Mouse (Mus musculus): ENCODE results near the gene 4933405L10Rik.

4933405L10Rik gene

DNA sequence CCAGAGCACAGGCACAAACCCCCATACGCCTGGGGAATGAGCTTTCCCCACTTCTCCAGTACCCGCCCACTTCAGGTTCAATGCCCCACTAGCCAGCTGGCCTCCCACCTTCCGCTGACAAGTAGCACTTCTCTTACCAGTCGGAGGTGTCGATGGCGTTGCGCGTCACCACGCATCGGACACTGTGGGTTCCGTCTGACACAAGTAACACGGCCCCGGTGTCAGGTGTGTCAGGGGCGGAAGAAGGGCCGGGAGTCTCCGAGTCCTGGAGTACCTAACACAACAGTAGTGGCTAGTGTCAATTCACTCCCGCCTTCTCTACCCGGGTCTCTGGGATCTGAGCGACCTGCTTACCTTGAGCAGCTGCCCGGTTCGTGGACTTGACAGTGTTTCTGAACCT lies 6.9 kb upstream of the 4933405L10Rik start:
- in situ Hi-C loops (cut with MboI, MseI) = no loop called here

GRCm38 (mm10) chr8:105700966-105701824 lies 6.3 kb upstream of the 4933405L10Rik start, which contains the start of the genes Acd and Pard6a:
Acd (minus strand) TSS chr8:105701102.
Pard6a (plus strand) TSS chr8:105701148.
- in situ Hi-C loops (cut with MboI, MseI) = no loop called here

GRCm38 (mm10) chr8:105702001-105702401 lies 5.5 kb upstream of the 4933405L10Rik start:
- in situ Hi-C loops (cut with MboI, MseI) = no loop called here

GRCm38 (mm10) chr8:105702731-105703415 lies 4.6 kb upstream of the 4933405L10Rik start:
- in situ Hi-C loops (cut with MboI, MseI) = no loop called here

DNA sequence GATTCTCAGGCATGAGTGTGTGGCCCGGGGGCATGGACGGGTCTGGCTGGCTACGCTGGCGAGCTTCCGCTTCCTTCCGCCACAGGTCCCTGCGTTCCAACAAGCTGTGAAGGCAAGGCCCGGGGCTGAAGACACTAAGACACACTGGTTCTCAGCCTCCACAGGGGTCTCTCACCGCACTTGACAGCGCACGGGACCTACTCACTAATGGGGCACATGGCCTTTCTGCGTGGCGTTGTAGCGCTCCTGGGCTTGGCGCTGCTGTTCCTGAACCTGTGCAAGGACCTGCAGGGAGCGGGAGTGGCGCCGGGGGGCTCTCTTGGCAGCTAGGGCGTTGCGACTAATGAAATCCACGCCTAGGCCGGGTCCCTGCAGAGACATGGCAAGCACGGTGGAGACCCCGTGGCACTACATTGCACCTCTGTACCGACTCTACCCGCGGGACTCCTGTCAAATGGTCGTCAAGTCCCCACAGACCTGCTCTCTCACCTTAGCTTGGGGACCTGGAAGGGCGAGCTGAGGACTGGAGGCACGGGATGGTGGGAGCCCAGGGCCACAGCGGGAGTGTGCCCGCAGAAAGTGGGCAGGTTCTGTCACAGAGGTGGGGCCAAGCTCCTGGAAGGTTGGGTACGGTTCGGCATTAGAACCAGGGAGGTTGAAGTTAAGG lies 3.2 kb upstream of the 4933405L10Rik start:
- in situ Hi-C loops (cut with MboI, MseI) = no loop called here

DNA sequence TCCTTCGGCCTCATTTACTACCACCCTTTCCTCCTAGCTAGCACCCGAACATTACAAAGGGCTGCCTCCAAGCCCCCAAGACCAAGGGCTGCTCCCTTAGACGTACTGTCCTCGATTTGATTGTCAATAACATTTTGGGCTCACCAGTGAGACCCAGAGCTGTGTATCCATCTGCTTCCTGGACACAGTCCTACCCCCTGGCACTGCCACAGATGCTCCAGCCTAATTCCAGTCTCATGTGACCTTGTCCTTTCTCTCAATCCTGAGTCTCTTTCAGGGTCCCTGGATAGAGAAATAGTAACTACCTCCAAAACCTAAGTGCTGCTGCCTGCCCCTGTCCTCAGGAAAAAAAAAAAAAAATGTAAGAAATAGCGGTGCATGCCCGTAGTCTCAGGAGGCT lies 2.5 kb upstream of the 4933405L10Rik start:
- in situ Hi-C loops (cut with MboI, MseI) = no loop called here

DNA sequence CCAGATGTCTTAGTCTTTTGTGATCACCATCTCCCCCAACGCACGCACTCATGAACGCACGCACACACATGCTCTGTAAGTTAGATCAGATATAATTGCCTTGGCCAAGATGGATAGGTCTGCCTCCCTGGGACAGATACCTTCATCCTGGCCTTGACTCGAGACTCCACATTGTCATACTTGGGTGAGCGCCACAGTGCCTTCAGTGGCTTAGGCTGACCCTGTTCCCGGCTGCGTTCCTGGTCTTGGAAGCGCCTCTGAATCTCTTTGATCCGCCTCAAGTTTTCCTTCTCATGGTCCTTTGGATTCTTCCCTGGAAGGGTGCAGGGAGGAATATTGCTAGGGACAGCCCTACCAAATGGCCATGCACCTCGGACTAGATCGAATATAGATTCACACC lies 1.0 kb upstream of the 4933405L10Rik start:
- in situ Hi-C loops (cut with MboI, MseI) = no loop called here

GRCm38 (mm10) chr8:105708675-105709074 lies 1.2 kb downstream of the 4933405L10Rik start:
- in situ Hi-C loops (cut with MboI, MseI) = no loop called here

- in situ Hi-C loops (cut with MboI, MseI) = no loop called here
These were observed 1.9 kb downstream of the 4933405L10Rik start for GRCm38 (mm10) chr8:105709317-105709716.

- in situ Hi-C loops (cut with MboI, MseI) = loop anchor here (5.0 kb wide), 3 partner anchors 70 to 225 kb away; partner anchors contain the start of genes Ctrl (in 1 of the 2) and Psmb10 (in 1 of the 2)
These were observed 4.8 kb downstream of the 4933405L10Rik start for GRCm38 (mm10) chr8:105712286-105712685.

- in situ Hi-C loops (cut with MboI, MseI) = loop anchor here (5.0 kb wide), 3 partner anchors 68 to 223 kb away; partner anchors contain the start of genes Ctrl (in 1 of the 2) and Psmb10 (in 1 of the 2)
These were observed 6.7 kb downstream of the 4933405L10Rik start for GRCm38 (mm10) chr8:105714139-105714538.

GRCm38 (mm10) chr8:105715042-105715441 lies 7.6 kb downstream of the 4933405L10Rik start:
- in situ Hi-C loops (cut with MboI, MseI) = no loop called here

- in situ Hi-C loops (cut with MboI, MseI) = no loop called here
These were observed 9.0 kb downstream of the 4933405L10Rik start for GRCm38 (mm10) chr8:105716302-105716945.

DNA sequence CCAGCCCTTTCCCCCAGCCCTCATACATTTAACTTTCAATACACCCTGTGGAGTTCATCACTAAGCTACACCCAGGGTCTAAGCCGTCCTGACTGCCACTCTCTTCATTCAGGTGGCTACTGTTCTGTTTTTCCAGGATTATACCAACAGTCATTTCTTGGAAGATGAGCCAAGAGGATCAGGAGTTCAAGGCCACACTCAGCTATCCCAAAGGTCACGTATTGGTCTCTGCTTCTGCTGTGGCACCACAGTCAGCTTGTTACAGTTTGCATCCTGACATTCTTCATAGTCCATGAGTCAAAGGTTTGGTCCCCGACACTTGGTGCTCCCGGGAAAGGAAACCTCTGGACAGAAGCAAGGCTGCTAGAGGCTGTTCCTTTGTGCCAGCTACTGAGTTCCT lies 12.2 kb downstream of the 4933405L10Rik start:
- in situ Hi-C loops (cut with MboI, MseI) = no loop called here

DNA sequence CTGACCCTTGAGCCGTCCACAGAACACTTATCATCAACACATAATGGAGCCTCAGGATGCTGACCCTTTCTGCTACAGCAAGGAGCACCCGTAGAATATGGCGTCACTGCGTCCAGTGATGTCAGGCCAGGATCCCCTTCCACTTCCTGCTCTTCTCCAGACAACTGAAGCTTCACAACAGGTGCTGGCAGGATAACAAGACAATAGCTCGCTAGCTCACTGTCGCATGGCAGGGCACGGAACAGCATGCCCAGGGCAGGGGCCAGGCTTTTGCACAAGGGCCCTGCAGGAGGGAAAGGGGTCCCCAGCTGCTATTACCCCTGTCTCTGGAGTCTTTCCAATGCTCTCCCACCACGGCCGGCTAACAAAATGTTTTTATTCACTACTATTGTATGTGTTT lies 15.4 kb downstream of the 4933405L10Rik start:
- in situ Hi-C loops (cut with MboI, MseI) = no loop called here

GRCm38 (mm10) chr8:105725726-105726125 lies 18.3 kb downstream of the 4933405L10Rik start:
- in situ Hi-C loops (cut with MboI, MseI) = no loop called here

DNA sequence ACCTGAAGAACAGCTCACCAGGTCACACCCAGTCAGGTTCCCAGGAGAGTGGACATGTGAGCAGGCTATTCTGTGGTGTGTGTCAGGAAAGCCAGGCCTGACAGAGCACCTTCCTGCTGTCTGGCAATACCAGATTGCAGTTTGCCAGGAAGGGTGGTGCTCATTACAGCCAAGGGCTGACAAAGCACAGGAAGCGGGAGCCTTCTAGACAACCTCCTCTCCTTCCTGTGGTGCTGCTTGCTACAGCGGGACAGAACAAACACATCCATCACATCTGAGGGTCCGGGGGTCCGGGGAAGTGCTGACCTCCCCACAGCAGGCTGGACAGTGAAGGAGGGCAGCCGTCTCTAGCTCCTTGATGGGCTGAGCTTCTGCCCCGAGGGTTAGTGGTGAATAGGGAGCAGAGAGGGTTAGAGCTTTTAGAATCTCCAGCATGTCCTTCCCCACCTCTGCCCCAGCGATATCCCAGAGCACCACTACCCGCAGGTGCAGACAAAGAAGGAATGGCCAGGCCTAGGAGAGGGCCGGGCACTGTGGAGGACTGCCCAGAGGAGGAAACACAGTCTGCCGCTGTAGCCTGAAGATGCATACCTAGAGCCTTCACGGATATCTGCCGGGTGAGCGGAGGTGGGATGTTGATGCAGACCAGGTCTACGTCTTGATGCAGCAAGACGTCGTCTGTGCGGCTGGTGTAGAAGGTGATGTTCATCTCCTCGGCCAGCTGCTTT lies 20.1 kb downstream of the 4933405L10Rik start:
- in situ Hi-C loops (cut with MboI, MseI) = no loop called here

DNA sequence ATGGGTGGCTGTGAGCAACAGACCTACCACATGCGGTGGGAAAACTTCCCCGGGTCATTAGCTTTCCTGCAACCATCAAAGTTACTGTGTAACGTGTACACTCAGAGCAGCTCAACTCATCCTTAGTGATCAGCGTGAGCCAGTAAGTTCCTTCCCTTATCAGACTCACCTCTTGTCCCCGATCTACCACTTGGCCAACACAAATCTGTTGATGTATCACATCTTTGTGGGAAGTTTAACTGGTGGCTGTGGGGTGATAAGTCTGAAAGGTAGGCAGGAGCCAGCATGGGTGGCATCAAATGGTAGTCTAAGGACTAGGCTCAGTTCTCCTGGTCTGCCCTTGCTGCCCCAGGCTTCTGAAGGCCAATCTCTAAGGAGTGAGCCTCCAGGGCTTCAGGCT lies 24.7 kb downstream of the 4933405L10Rik start:
- in situ Hi-C loops (cut with MboI, MseI) = no loop called here

- in situ Hi-C loops (cut with MboI, MseI) = no loop called here
These were observed 31.8 kb downstream of the 4933405L10Rik start for GRCm38 (mm10) chr8:105739216-105739615.

DNA sequence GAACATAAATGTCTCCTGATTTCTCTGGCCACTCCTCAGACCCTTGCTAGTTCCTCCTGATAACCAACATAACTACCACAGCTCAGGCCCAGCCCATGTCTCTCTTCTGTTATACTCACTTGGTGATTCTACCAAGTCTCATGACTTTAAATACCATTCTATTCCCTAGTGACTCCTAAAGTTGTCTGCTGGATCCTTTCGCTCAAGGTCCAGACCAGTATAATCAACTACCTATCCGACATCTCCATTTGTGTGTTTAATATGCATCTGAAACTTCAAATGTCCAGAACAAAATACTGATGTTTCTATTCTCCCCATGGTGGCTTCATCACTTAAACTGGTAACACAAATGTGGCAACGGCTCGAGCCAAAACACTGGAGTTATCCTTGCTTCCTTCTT lies 35.8 kb downstream of the 4933405L10Rik start:
- in situ Hi-C loops (cut with MboI, MseI) = no loop called here

DNA sequence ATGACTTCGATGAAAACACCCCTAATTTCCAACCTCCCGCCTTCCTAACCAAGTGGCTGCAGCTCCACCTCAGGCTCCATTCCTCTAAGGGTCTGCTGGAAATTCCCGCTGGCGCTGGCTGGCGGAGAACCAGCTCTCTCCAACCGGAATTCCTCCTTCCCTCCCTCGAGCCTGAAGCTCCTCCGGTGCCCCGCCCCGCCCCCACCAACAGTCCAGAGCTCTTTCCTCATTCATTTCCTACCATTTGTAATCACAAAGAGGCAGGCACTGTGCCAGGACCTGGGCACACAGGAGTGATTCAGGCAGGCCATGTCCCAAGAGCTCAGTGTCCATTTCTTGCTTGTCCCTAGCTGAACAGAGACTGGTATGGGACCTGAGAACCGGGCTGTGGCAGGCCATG lies 43.2 kb downstream of the 4933405L10Rik start:
- in situ Hi-C loops (cut with MboI, MseI) = no loop called here
